Mouse (Mus musculus): ENCODE measurements at regions not wholly inside any gene's neighbourhood (a gene's known extent, or its start where the extent isn't known, plus 50 kb on each side); places are given as distances from the start of the nearest gene placed in this dataset.

GRCm38 (mm10) chr2:128348556-128348955, 222.7 kb downstream of the Bcl2l11 start:
- peak; percentile 58 for TF ChIP-seq CTCF (conservative IDR thresholded peaks at IDR 0.05; ENCODE audit: low read length)
- no peak for TF ChIP-seq NANOG (IDR thresholded peaks at IDR 0.05; ENCODE audit: borderline replicate concordance, low read length)

All from E14TG2a.4 (cell line).